Mouse (Mus musculus) ZHBTc4 (cell line): ENCODE measurements around the gene Atr.

ENCODE experiments used
- DNase-seq: peaks from one replicate; pipeline ENCODE4 v3.0.0-alpha.2; 2011; ENCODE audit warnings: low read depth, low spot score

The Atr gene

DNA sequence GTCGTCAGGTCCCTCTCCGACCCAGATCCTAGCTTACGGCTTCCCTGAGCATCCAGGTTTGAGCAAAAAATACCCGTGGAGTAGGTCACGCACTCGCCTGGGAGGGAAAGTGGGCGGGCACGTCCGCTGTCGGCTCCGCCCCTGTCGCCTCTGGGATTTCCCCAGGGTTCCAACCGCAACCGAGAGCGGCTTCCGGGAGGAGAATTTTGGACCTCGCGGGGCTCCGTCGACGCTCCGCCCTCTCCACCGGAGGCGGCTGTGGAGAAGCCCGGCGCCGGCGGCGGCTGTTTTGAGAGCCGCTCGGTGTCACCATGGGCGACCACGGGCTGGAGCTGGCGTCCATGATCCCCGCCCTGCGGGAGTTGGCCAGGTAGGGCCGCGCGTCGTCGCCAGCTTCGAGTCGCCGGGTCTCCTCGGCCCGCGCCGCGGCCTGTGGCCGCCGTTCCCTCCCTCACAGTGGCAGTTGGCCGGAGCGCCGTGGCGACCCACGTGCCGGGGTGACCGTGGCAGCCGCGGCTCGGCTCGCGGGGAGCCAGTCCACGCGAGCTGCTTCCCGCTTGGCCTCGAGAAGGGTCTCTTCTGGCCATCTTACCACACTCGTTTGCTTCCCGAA lies at the start of gene Atr:
Gene Atr, plus strand, starts transcription at position 184 of the 613 bp plus-strand sequence.
- DNase-seq: peak; percentile 97

DNA sequence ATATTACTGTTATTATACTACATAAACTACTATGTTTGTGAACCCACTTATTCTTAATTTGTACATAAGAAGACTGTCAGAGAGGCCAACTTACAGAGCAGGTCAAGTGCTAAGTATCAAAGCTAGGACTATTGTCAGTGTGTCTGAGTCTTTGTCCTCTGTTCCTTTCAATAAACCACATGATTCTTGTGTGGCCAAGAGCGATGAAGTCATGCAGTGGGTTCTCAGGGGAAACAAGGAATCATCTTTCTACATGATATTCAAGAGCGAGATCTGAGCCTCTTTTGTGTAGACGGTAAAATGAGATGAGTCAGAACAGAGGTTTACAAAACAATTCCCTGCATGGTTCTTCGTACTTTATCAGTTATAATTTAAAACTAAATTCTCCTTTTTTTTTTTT lies 47.8 kb upstream of the Atr start:
- DNase-seq: no peak

DNA sequence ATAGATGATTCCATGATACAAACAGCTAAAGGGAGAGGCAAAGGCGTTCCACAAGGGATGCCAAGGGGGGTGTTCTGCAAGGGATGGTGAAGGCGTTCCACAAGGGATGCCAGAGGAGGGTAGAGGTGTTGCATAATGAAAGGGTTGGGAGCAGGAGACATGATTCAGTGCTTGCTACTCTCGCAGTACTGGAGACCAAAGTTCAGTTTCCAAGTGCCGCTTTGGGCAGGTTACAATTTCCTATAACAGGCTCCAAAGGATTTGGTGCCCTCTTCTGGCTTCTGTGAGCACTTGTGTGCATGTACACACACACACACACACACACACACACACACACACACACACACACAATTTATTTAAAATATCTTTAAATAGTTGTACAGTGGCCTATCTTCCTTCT lies 45.6 kb upstream of the Atr start:
- no peak for DNase-seq

DNA sequence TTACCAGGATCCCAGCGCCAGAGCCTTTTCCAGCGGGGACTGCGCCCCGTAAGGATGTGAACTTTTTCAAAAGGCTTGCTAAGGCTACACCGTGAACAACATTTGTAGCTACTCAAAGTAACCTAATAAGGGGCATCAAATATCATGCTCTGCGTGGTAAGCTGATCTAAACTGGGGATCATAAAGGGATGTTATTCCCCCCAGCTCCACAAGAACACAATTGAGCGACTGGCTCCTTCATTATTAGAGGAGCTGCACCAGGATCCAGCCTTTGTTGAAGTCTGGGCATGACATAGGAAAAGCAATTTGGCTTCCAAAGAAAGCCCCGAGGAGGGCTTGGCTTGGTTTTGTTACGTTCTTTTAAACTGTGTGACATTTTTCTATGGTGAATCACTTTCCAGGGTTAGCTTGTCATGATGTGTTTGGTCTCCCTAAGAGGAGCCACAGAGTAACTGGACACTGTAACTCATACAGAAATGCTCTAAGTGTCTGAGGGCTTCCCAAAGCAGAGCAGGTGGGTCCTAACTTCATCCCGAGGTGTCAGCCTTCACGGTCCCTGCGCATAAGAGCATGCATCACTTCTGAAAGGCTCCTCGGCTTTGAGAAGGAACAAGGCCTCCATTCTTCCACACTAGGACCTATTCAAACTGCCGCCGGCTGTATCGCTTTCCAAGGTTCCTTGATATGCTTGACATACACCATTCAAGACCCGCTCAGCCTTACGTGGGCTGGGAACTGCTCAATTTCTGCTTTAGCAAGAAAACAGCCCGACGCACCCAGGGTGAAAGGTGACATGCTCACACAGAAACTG lies 43.5 kb upstream of the Atr start:
- no peak for DNase-seq

DNA sequence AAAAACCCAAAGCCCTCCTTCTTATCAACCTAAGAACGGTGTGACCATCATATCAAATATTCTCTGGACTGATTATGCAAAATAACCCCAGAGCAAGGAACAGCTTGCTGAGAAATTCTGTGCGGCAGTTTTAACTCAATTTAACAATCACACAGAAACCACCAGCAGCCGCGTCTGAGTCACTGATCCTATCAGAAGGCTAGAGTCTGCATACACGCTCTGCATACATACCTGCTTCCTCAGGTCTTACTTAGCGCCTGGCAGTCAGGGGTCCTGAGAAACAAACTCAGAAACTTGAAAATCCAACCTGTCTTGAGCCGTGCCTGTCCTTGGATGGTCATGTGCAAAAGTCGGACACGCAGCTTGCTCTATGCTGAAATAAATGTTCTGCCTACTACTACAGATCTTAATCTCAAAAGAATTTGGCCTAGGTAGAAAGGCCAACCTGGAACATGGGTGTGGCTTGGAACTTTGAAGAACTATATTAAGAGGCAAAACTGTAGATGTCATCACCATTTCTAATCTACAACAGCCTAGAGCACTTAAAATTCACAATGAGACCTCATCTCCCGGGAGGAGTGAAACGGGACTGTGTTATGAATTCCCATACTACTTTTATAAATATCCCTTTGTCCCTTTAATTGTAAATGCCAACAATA lies 42.3 kb upstream of the Atr start:
- DNase-seq: no peak

DNA sequence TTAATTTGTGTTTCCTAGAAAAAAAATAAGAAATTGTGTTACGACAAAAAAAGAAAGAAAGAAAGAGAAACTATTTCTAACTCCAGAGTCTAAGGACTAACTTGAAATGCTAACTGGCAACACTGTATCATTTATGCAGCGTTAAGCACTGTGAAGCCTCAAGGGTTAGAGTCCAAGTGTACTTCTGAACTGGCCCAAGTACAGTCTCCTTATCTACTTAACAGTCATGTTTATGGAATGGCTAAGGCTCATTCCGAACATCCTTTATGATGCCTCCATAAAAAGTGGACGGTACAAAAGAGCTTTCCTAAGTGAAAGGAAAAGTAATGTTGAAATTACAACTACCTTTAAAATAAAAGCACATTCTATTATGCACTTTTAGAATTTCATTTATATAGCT lies 41.7 kb upstream of the Atr start:
- no peak for DNase-seq

DNA sequence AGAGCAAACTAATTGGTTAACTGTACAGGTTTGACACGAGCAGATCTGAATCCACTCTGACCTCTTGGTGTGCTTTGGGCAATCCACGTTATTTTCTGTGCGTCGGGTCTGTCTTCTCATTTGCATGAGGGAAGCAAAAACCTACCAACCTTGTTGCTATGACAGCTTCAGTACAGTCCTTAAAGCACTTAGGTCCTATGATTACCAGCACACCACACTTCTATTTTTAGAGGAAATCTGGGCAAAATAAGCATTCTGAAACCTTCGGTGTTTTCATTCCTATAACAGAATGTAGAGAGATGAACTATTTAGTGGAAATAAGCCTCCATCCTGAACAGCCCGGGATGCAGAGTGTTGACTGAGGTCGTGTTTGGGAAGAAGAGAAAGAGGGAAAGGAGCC lies 34.9 kb upstream of the Atr start:
- no peak for DNase-seq

DNA sequence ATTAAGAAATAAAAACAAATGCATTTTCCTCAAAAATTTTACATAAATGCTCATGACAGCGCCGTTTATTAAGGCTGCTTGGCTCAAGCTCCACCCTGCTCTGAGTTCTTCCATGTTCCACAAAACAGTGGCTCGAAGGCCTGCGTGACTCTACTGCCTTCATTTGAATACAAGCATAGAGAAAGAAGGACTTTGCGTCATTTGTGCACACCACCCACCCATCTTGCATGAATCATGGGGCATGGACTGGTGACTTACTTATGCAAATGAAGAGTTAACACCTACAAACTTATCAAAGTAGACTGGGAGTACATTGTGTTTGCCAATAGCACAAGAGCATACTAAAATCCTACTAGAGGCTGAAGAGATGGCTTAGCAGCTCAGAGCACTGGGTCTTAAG lies 29.8 kb upstream of the Atr start:
- no peak for DNase-seq

DNA sequence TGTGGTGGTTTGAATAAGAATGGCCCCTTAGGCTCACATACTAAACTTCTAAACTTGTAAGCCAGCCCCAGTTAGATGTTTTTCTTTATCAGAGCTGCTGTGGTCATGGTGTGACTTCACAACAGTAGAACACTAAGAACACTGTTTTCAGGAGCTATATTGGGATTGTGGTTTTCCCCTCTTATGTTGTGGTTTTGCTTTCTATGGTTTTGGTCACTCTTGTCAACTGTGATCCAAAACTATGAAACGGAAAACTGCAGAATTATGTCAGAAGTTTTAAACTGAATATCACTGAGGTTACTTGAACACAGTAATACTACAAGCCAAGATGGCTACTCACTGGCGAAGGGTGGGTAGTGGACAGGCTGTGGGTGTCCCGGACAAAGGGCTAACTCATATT lies 24.6 kb upstream of the Atr start:
- DNase-seq: no peak

DNA sequence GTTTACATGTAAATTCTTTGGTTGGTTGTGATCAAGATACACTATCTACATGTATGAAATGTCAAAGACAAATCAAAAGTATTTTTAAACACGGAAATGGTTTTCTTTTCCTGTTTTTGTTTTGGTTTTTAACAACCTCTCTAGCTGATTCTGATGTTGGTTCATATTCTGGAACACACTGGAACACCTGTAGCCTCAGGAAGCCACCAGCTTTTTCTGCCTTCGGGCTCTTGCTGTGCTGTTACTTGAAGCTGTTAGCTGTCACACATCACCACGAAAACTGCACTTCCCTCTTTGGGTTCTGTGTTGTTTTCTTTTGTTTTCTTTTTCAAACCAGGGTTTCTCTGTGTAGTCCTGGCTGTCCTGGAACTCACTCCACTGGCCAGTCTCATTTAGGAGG lies 22.6 kb upstream of the Atr start:
- DNase-seq: no peak

DNA sequence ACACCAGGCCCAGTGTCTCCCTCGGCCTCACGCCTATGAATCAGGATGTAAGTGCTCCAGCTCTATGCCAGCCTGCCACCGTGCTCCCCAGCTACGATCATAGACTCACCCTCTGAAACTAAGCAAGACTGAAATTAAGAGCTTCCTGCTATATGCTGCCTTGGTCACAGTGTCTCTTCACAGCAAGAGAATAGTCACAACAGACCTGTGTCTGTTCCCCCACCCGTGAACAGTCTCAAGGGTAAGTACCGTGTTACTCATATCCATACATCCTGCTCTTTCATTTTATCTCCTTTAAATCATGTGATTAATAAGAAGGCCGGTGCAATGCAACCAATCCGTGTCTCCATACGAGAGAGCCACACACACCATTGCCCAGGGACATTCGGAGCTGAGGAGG lies 21.7 kb upstream of the Atr start:
- DNase-seq: no peak

DNA sequence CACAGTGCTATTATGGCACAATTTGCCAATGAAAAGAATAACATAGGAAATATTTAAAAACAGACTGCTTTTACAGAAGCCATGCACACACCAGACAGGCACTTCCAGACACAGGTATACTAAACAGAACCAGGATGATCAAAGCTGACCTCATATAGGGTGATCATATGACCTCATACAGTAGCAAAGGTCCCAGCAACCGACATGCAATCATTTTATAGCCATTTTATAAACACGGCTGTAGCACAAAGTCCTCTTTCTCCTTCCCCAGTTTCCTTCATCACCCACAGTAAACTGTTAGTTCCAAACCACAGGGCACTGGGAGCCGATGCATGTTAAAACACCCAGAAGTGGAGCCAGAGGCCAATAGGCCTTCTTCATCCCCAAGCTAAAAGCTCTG lies 18.0 kb upstream of the Atr start:
- no peak for DNase-seq

DNA sequence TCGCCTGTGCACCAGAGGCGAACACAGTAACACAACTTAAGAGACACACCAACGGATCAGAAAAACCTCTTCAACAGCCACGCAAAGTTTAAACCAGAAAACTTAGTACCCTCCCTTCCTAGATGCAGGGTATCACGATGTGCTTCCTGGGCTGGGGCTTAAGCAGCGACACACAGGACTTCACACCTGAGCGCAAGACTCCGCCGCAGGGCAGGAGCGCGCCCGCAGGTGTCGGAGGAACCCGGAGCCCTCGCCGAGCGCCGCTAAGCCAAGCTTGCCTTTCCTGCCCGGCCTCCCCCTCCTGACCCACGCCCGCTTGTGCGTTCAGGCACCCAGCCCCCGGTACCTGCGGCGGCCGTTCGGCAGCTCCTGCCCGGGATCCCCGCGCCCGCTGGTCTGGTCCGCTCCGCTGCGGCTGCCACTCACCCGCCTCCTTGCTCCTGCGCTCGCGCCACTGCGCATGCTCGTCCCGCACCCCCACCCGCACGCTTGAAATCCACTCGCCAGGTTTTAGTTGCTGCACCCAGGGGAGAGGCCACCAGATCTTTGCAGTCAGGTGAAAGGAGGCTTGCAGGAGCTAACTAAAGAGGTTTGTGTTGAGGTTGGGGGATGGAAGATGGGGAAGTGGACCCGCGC lies 12.5 kb upstream of the Atr start, which contains the start of gene Pls1:
Gene Pls1, minus strand, starts transcription at position 487 of the 636 bp plus-strand sequence.
- peak; percentile 95 for DNase-seq

DNA sequence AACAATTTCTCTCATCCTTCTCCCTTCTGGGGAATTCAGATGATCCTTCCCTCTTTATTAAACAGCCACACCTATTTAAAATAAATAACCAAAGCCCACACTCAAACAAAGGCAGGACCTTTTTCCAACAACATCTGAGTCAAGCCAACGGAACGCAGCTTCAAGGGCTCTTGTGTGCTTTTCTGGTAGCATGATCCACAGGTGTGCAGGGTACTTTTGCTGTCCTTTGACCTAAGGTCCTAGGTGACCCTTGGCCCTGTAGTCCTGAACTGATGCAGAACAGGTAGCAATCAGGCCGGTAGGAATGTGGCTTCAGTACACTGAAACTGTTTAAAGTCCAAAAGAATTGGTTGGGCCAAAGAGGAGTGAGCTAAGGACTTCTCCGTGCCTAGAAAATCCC lies 11.7 kb upstream of the Atr start:
- DNase-seq: no peak

DNA sequence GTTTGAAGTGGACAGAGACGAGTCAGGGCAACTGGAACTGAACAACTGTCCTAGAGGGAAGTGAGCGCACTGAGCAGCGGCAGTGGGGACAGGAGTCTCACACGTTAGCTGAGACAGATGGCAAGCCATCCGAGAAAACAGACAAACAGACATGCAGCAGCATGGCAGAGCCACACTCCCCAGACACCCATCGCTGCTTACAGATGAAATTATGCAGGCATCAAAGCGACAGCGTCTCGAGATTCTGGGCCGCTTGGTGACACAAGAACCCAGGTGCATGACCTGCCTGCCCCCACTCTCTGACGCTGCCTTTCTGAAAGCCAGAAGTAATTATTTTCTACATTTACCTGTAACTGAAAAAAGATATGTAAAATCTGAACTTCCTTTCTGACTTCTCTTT lies 5.7 kb upstream of the Atr start:
- no peak for DNase-seq

DNA sequence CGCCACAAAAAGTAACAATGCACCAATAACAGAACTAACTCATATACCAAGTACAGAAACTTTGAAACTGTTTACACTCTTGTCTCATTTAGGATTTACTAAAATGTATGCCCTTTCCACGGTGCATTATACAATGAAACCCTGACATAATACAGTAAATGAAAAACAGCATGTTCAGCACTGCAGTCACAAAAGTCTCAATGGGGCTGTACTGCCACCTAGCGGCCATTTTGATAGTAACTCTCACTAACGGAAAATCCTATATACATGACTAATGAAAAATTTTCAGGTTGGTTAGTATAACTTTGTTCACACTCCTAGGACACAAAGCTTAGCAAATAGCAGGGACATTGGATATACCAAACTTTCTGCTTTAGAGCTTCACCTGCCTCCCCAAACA lies 4.5 kb upstream of the Atr start:
- peak; percentile 73 for DNase-seq

DNA sequence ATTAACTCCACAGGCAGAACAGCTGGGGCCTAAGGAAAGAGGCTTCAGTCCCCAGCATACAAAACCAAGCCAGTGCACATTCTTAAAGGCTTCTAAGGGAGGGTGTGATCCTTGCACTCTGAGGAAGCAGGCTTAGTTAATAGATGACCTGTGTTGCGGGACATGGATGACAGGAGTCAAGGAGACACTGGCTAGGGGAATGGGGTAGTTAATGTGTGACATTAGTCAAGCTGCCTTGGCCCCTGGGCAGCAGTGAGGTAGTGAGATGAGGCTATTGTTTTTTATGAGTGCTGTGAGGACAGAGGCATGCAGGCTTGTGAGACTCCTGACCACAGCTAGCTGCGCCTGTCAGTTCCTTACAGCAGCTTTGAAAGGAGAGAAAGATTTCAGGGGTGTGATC lies 2.5 kb upstream of the Atr start:
- no peak for DNase-seq

DNA sequence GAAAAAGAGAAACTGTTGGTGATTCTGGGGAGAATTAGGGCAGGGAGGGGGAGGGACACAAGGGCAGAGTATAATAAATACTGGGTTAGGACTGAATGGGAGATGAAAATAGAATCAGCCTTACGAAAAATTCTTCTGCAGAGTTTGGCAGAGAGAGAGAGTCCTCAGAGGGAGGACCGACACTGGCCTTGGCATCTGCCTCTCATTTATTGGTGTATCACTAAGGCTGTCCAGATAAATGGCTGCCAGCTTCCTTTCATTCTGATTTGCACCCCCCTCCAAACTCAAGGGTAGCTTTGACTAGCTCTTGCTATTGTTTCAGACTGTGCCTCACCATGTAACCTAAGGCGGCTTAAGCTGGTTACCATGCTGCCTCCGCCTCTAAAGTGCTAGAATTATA lies 1.4 kb upstream of the Atr start:
- no peak for DNase-seq

DNA sequence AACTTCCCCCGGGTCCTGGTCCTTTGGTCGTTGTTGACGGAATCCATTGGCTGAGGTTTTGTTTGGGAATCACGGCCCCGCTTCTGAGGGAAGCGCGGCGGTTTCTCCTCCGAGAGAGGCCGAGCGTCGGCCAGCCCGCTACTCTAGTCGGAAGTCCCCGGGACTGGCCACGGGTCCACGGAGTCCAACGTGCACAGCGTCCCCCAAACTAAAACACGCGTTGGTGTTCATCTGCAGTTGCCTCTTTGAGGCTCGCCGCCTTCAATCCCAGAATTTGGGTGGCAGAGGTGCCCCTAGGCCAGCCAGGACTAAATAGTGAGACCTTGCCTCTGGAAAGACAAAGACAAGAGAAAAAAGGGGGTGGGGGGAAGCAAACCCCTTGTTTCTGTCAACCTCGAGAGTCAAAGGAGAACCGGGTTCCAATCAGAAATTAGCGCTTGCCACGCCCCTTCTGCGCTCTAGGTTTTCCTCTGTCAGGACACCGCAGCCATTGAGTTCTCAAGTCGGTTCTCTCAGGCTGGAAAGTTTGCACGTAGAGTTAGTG lies 702 bp downstream of the Atr start:
- DNase-seq: peak; percentile 81

DNA sequence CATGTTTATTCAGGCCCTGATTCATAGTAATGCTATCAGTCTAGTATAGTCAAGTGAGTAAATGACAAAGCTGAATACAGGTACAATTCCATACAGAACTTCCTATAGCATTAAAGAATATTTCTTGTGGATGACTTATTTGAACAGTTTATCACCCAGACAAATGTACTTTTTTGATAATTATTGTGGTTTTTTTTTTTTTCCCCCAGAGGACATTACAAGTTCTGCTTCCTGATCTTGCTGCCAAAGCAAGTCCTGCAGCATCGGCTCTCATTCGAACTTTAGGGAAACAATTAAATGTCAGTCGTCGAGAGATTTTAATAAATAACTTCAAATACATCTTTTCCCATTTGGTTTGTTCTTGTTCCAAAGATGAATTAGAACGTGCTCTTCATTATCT lies 20.8 kb downstream of the Atr start:
- DNase-seq: no peak

DNA sequence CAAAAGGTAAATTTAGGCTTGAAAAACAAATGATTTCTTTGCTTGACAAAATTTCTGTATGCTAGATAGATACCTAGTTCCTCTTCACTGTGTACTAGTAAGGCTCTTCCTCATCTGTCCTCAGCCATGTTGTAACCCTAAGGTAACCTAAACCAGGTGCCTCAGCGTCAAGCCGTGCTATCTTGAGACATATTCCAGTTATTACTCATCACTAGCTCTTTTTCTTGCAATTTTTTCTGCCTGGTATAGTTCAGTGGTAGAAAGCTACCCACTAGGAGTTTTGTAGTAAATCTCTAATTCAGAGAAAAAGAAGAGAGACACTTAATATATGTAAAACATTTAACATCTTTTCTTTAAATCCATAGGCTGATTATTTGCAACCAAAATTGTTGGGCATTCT lies 25.4 kb downstream of the Atr start:
- DNase-seq: no peak

DNA sequence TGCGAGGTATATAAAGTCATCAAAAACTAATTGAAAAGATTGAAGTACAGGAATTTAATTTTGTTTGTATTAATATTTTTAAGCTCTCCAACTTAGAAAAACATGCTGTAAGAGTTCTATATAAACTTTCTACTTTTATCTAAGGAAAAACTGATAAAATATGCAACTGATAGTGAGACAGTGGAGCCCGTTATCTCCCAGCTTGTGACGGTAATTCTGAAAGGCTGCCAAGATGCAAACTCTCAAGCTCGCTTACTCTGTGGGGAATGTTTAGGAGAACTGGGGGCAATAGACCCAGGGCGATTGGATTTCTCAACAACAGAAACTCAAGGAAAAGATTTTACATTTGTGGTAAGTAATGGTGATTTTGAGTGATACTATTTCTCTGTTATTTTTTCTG lies 40.0 kb downstream of the Atr start:
- no peak for DNase-seq
